Mouse (Mus musculus): ENCODE results near the gene Ica1. TPM values are rescaled to one million over a fixed set of nuclear protein-coding genes. Genes with fewer than 3 reads are reported as not detected.

Gene Ica1
- polyA plus RNA-seq, 1 experiment from 2014 or later: 8.8 TPM

- no peaks in the 10 kb centered on the region for H3K9me3 ChIP-seq (replicated peaks)
- H3K9ac ChIP-seq: no peak overlapping the region
- no peak for ATAC-seq
- no peak overlapping the region for H3K4me3 ChIP-seq
- H3K4me1 ChIP-seq: peaks cover 10% of the 10 kb centered on the region; the same call in 1 of the 2 replicates
- H3K4me2 ChIP-seq: no peak overlapping the region
- no peak overlapping the region for H3K27ac ChIP-seq
- H3K36me3 ChIP-seq: no peaks in the 10 kb centered on the region
- WGBS (ENCODE audit: insufficient replicate concordance): 81% methylated on average over 3 of the region's 3 CpGs
- no peaks in the 10 kb centered on the region for H3K27me3 ChIP-seq (replicated peaks)
Measured at GRCm38 (mm10) chr6:8765801-8766200, 12.5 kb downstream of the Ica1 start.

- H3K4me2 ChIP-seq: no peak overlapping the region
Measured at GRCm38 (mm10) chr6:8765064-8765463, 13.2 kb downstream of the Ica1 start.

GRCm38 (mm10) chr6:8760708-8761294, 17.5 kb downstream of the Ica1 start:
- ATAC-seq: no peak
- Histone ChIP-seq H3K9me3 (replicated peaks) (no peaks in the 10 kb centered on the region), H3K4me3 (no peak overlapping the region), H3K9ac (no peak overlapping the region), H3K36me3 (no peaks in the 10 kb centered on the region), H3K4me2 (no peak overlapping the region), H3K27ac (no peak overlapping the region), H3K4me1 (peaks cover 2% of the 10 kb centered on the region; the same call in 1 of the 2 replicates), H3K27me3 (replicated peaks) (no peaks in the 10 kb centered on the region)
- 56% methylated on average over 5 of the region's 5 CpGs for WGBS (ENCODE audit: insufficient replicate concordance)

More at GRCm38 (mm10) chr6:8765064-8765463, 13.2 kb downstream of the Ica1 start:
- Histone ChIP-seq H3K9me3 (replicated peaks) (no peaks in the 10 kb centered on the region), H3K36me3 (no peaks in the 10 kb centered on the region), H3K4me3 (no peak overlapping the region), H3K27me3 (replicated peaks) (no peaks in the 10 kb centered on the region), H3K4me1 (peaks cover 3% of the 10 kb centered on the region; the same call in 1 of the 2 replicates), H3K27ac (no peak overlapping the region), H3K9ac (no peak overlapping the region)
- ATAC-seq: no peak
- WGBS (ENCODE audit: insufficient replicate concordance): 48% methylated on average over 1 of the region's 1 CpGs

- Histone ChIP-seq H3K9ac (no peak overlapping the region), H3K4me1 (peaks cover 11% of the 10 kb centered on the region), H3K4me3 (no peak overlapping the region), H3K36me3 (no peaks in the 10 kb centered on the region), H3K9me3 (replicated peaks) (no peaks in the 10 kb centered on the region), H3K27me3 (replicated peaks) (no peaks in the 10 kb centered on the region), H3K27ac (no peak overlapping the region), H3K4me2 (no peak overlapping the region)
- ATAC-seq: no peak
- 76% methylated on average over 1 of the region's 1 CpGs for WGBS (ENCODE audit: insufficient replicate concordance)
Measured at GRCm38 (mm10) chr6:8759901-8760300, 18.4 kb downstream of the Ica1 start.

- ATAC-seq: peak; percentile 95
- Histone ChIP-seq H3K9ac (no peak overlapping the region), H3K27me3 (replicated peaks) (no peaks in the 10 kb centered on the region), H3K36me3 (no peaks in the 10 kb centered on the region), H3K4me3 (no peak overlapping the region), H3K4me2 (peak overlapping the region; percentile 44), H3K9me3 (replicated peaks) (no peaks in the 10 kb centered on the region), H3K4me1 (peaks cover 21% of the 10 kb centered on the region), H3K27ac (peak overlapping the region; percentile 27; the same call in 1 of the 2 replicates)
- WGBS (ENCODE audit: insufficient replicate concordance): 13% methylated on average over 8 of the region's 8 CpGs
Measured at GRCm38 (mm10) chr6:8755760-8756276, 22.5 kb downstream of the Ica1 start.

- H3K36me3 ChIP-seq: no peaks in the 10 kb centered on the region
- H3K9me3 ChIP-seq (replicated peaks): no peaks in the 10 kb centered on the region
- H3K4me2 ChIP-seq: no peak overlapping the region
- 56% methylated on average over 5 of the region's 5 CpGs for WGBS (ENCODE audit: insufficient replicate concordance)
- H3K9ac ChIP-seq: no peak overlapping the region
- no peak overlapping the region for H3K4me3 ChIP-seq
- peak; percentile 42; the same call in 1 of the 2 replicates for ATAC-seq
- no peak overlapping the region for H3K27ac ChIP-seq
- H3K4me1 ChIP-seq: peaks cover 21% of the 10 kb centered on the region
- no peaks in the 10 kb centered on the region for H3K27me3 ChIP-seq (replicated peaks)
Measured at GRCm38 (mm10) chr6:8754486-8754885, 23.8 kb downstream of the Ica1 start.

GRCm38 (mm10) chr6:8753723-8754036, 24.6 kb downstream of the Ica1 start:
- H3K9me3 ChIP-seq (replicated peaks): no peaks in the 10 kb centered on the region
- H3K27me3 ChIP-seq (replicated peaks): no peaks in the 10 kb centered on the region
- H3K4me2 ChIP-seq: no peak overlapping the region
- no peak overlapping the region for H3K9ac ChIP-seq
- no peaks in the 10 kb centered on the region for H3K36me3 ChIP-seq
- no peak overlapping the region for H3K27ac ChIP-seq
- peaks cover 21% of the 10 kb centered on the region for H3K4me1 ChIP-seq
- 72% methylated on average over 2 of the region's 2 CpGs for WGBS (ENCODE audit: insufficient replicate concordance)
- no peak for ATAC-seq
- no peak overlapping the region for H3K4me3 ChIP-seq

- 0 out of 2 replicates have a peak, but pooled peaks have one; percentile 23 for ATAC-seq
- Histone ChIP-seq H3K36me3 (no peaks in the 10 kb centered on the region), H3K4me1 (peaks cover 21% of the 10 kb centered on the region), H3K27me3 (replicated peaks) (no peaks in the 10 kb centered on the region), H3K27ac (no peak overlapping the region), H3K4me2 (no peak overlapping the region), H3K9me3 (replicated peaks) (no peaks in the 10 kb centered on the region), H3K9ac (no peak overlapping the region), H3K4me3 (no peak overlapping the region)
- 70% methylated on average over 6 of the region's 6 CpGs for WGBS (ENCODE audit: insufficient replicate concordance)
Measured at GRCm38 (mm10) chr6:8752984-8753722, 25.1 kb downstream of the Ica1 start.

- no peak overlapping the region for H3K9ac ChIP-seq
- H3K27me3 ChIP-seq (replicated peaks): no peaks in the 10 kb centered on the region
- WGBS (ENCODE audit: insufficient replicate concordance): 65% methylated on average over 7 of the region's 7 CpGs
- H3K9me3 ChIP-seq (replicated peaks): no peaks in the 10 kb centered on the region
- no peak overlapping the region for H3K4me3 ChIP-seq
- H3K27ac ChIP-seq: no peak overlapping the region
- H3K36me3 ChIP-seq: no peaks in the 10 kb centered on the region
- ATAC-seq: no peak
- H3K4me2 ChIP-seq: no peak overlapping the region
- no peaks in the 10 kb centered on the region for H3K4me1 ChIP-seq
Measured at GRCm38 (mm10) chr6:8744886-8745285, 33.4 kb downstream of the Ica1 start.

GRCm38 (mm10) chr6:8744273-8744785, 34.0 kb downstream of the Ica1 start:
- Histone ChIP-seq H3K4me2 (no peak overlapping the region), H3K36me3 (no peaks in the 10 kb centered on the region), H3K27ac (no peak overlapping the region), H3K4me3 (no peak overlapping the region), H3K4me1 (no peaks in the 10 kb centered on the region), H3K27me3 (replicated peaks) (no peaks in the 10 kb centered on the region), H3K9ac (no peak overlapping the region), H3K9me3 (replicated peaks) (no peaks in the 10 kb centered on the region)
- WGBS (ENCODE audit: insufficient replicate concordance): 73% methylated on average over 4 of the region's 4 CpGs
- no peak for ATAC-seq

GRCm38 (mm10) chr6:8742449-8742848, 35.8 kb downstream of the Ica1 start:
- Histone ChIP-seq H3K36me3 (no peaks in the 10 kb centered on the region), H3K27me3 (replicated peaks) (no peaks in the 10 kb centered on the region), H3K27ac (no peak overlapping the region), H3K4me3 (no peak overlapping the region), H3K9me3 (replicated peaks) (no peaks in the 10 kb centered on the region), H3K4me1 (no peaks in the 10 kb centered on the region), H3K9ac (no peak overlapping the region), H3K4me2 (no peak overlapping the region)
- WGBS (ENCODE audit: insufficient replicate concordance): 63% methylated on average over 3 of the region's 3 CpGs
- ATAC-seq: no peak

GRCm38 (mm10) chr6:8741659-8742058, 36.6 kb downstream of the Ica1 start:
- WGBS (ENCODE audit: insufficient replicate concordance): 50% methylated on average over 1 of the region's 1 CpGs
- no peak overlapping the region for H3K9ac ChIP-seq
- no peak overlapping the region for H3K27ac ChIP-seq
- no peaks in the 10 kb centered on the region for H3K4me1 ChIP-seq
- no peak overlapping the region for H3K4me3 ChIP-seq
- H3K4me2 ChIP-seq: no peak overlapping the region
- no peaks in the 10 kb centered on the region for H3K36me3 ChIP-seq
- no peaks in the 10 kb centered on the region for H3K27me3 ChIP-seq (replicated peaks)
- H3K9me3 ChIP-seq (replicated peaks): no peaks in the 10 kb centered on the region
- no peak for ATAC-seq

All from liver, embryonic 12.5 days (tissue).